Mouse (Mus musculus) stomach, postnatal 0 days (tissue): ENCODE data around the gene Ccdc157. TPM values are rescaled to one million over a fixed set of nuclear protein-coding genes. Genes with fewer than 3 reads are reported as not detected.
"Not testable (repeated sequence)": the region's sequence is repeated elsewhere in the genome, so short reads cannot be mapped to it uniquely, and the experiment has no call there.

Experiments used
- ATAC-seq: fragments of 200-750 bp; cut with Nextera tagmentation; 2 replicates; pipeline ENCODE4 v1.8.0; 2017; ENCODE audit not compliant: low FRiP score, low TSS enrichment
- DNase-seq: peaks from one replicate; pipeline ENCODE4 v3.0.0-alpha.2; 2016; ENCODE audit warnings: low spot score
- H3K27ac ChIP-seq: fragments of 300-500 bp; sonication (generic); replicated peaks from 2 replicates; pipeline ENCODE4 v1.5.1; 2014; ENCODE audit warnings: mild to moderate bottlenecking, control low read depth
- H3K27me3 ChIP-seq: fragments of 300-500 bp; sonication (generic); 2 replicates; pipeline ENCODE4 v1.6.1; 2014; ENCODE audit warnings: low read length; ENCODE audit not compliant: control insufficient read depth, insufficient read depth
- H3K36me3 ChIP-seq: fragments of 300-500 bp; sonication (generic); 2 replicates; pipeline ENCODE4 v1.6.1; 2014; ENCODE audit warnings: low read length, mixed read lengths; ENCODE audit not compliant: control insufficient read depth, insufficient read depth
- H3K4me1 ChIP-seq: fragments of 300-500 bp; sonication (generic); replicated peaks from 2 replicates; pipeline ENCODE4 v1.6.1; 2014; ENCODE audit warnings: antibody characterized with exemption; ENCODE audit not compliant: control insufficient read depth, insufficient read depth
- H3K4me2 ChIP-seq: fragments of 300-500 bp; sonication (generic); replicated peaks from 2 replicates; pipeline ENCODE4 v1.6.1; 2014; ENCODE audit warnings: low read depth, mild to moderate bottlenecking, control low read depth, moderate library complexity
- H3K4me3 ChIP-seq: fragments of 300-500 bp; sonication (generic); 2 replicates; pipeline ENCODE4 v1.5.1; 2014; ENCODE audit warnings: low read depth, low read length, control low read depth
- H3K9ac ChIP-seq: fragments of 300-500 bp; sonication (generic); 2 replicates; pipeline ENCODE4 v1.6.1; 2014; ENCODE audit warnings: mild to moderate bottlenecking, low read length, control low read depth, mixed read lengths
- H3K9me3 ChIP-seq: fragments of 300-500 bp; sonication (generic); 2 replicates; pipeline ENCODE4 v1.6.1; 2016; ENCODE audit warnings: low read length; ENCODE audit not compliant: control insufficient read depth
- CTCF ChIP-seq: IDR thresholded peaks from 2 replicates; pipeline ENCODE4 v1.5.1; 2016; ENCODE audit warnings: antibody characterized with exemption, low read depth, mild to moderate bottlenecking, moderate library complexity
- EP300 ChIP-seq: optimal IDR thresholded peaks from 2 replicates; pipeline ENCODE3; 2016; ENCODE audit warnings: antibody characterized with exemption
- WGBS: fragments of 180-500 bp; shearing (Covaris S2); extraction: QIAGEN DNeasy Blood & Tissue Kit; methylation state at CpG from one replicate; pipeline ENCODE4 v1.1.7; 2014; 5-methylcytosine and 5-hydroxymethylcytosine counted together
- polyA plus RNA-seq: library from polyadenylated mRNA; unstranded; fragments of >200 nt; fragmentation: Nextera tagmentation; extraction: Ambion mirVana; gene quantifications from 2 replicates; pipeline ENCODE4 v1.2.1, GENCODE M21; 2015

Gene Ccdc157
- polyA plus RNA-seq, 1 experiment from 2014 or later, result 2.2 TPM

- H3K27ac ChIP-seq, result no peak overlapping the region
- H3K4me1 ChIP-seq, result no peaks in the 10 kb centered on the region
- H3K27me3 ChIP-seq, result no peaks in the 10 kb centered on the region
- H3K4me3 ChIP-seq, result no peak overlapping the region
- H3K36me3 ChIP-seq, result no peaks in the 10 kb centered on the region
- no peak for TF ChIP-seq EP300
- no peak for TF ChIP-seq CTCF
- no peak for DNase-seq
- H3K4me2 ChIP-seq, result no peak overlapping the region
- ATAC-seq, result no peak
- H3K9ac ChIP-seq, result no peak overlapping the region
- WGBS, result 73% methylated on average over 6 of the region's 6 CpGs
- H3K9me3 ChIP-seq, result no peaks in the 10 kb centered on the region
These were observed 47.2 kb downstream of the Ccdc157 start for GRCm38 (mm10) chr11:4112861-4113260.

DNA sequence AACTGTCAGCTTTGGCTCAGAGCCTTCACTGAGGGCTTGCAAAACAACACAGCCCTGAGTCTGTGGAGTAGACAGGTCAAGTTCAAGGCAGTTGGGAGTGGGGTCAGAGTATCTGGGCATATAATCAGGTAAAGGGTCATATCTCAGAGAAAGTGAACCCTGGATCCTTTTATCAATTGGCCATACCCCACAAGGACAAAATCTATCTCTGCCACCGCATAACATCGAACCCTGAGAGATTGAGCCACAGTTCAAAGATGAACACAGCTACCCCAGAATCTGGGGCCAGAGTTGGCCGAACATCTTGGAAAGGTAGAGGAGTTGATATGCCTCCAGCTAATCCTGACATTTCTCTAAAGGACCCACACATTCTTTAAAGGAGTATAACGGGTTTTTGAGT lies 48.1 kb downstream of the Ccdc157 start:
- ATAC-seq (no peak), DNase-seq (no peak)
- Histone ChIP-seq H3K9ac (no peak overlapping the region), H3K9me3 (no peaks in the 10 kb centered on the region), H3K4me3 (no peak overlapping the region), H3K4me1 (no peaks in the 10 kb centered on the region), H3K27ac (no peak overlapping the region), H3K36me3 (no peaks in the 10 kb centered on the region), H3K27me3 (no peaks in the 10 kb centered on the region), H3K4me2 (no peak overlapping the region)
- TF ChIP-seq CTCF (no peak), EP300 (no peak)
- WGBS, result 88% methylated on average over 4 of the region's 4 CpGs

GRCm38 (mm10) chr11:4108691-4109090 lies 51.4 kb downstream of the Ccdc157 start:
- 78% methylated on average over 7 of the region's 7 CpGs for WGBS
- TF ChIP-seq EP300, result no peak
- TF ChIP-seq CTCF, result no peak
- Histone ChIP-seq H3K9ac (no peak overlapping the region), H3K9me3 (no peaks in the 10 kb centered on the region), H3K36me3 (no peaks in the 10 kb centered on the region), H3K27me3 (no peaks in the 10 kb centered on the region), H3K4me2 (no peak overlapping the region), H3K4me1 (no peaks in the 10 kb centered on the region), H3K27ac (no peak overlapping the region), H3K4me3 (no peak overlapping the region)
- DNase-seq (no peak), ATAC-seq (no peak)

DNA sequence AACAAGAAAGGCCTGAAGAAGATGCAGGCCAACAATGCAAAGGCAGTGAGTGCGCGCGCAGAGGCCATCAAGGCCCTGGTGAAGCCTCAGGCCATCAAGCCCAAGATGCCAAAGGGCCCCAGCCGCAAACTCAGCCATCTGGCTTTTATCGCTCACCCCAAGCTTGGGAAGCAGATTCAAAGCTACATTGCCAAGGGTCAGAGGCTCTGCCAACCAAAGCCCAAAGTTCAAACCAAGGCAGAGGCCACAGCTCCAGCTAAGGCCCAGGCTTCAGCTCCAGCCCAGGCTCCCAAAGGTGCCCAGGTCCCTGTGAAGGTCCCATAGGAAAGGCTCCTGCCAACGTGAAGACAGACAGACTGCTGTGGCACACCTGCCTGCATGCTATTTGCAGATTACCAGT lies 52.2 kb downstream of the Ccdc157 start:
- not testable (repeated sequence) for ATAC-seq, H3K27ac ChIP-seq, H3K36me3 ChIP-seq, H3K4me3 ChIP-seq, H3K27me3 ChIP-seq, H3K4me1 ChIP-seq, H3K4me2 ChIP-seq, DNase-seq, H3K9ac ChIP-seq, H3K9me3 ChIP-seq
- WGBS, result 89% methylated on average over 6 of the region's 6 CpGs

GRCm38 (mm10) chr11:4105444-4105843 lies 54.6 kb downstream of the Ccdc157 start:
- H3K9me3 ChIP-seq, result no peaks in the 10 kb centered on the region
- no peaks in the 10 kb centered on the region for H3K36me3 ChIP-seq
- WGBS, result 72% methylated on average over 6 of the region's 6 CpGs
- H3K4me1 ChIP-seq, result no peaks in the 10 kb centered on the region
- H3K4me2 ChIP-seq, result no peak overlapping the region
- TF ChIP-seq CTCF (no peak), EP300 (no peak)
- no peak overlapping the region for H3K4me3 ChIP-seq
- no peak overlapping the region for H3K27ac ChIP-seq
- no peak for DNase-seq
- no peak for ATAC-seq
- H3K27me3 ChIP-seq, result no peaks in the 10 kb centered on the region
- H3K9ac ChIP-seq, result no peak overlapping the region

DNA sequence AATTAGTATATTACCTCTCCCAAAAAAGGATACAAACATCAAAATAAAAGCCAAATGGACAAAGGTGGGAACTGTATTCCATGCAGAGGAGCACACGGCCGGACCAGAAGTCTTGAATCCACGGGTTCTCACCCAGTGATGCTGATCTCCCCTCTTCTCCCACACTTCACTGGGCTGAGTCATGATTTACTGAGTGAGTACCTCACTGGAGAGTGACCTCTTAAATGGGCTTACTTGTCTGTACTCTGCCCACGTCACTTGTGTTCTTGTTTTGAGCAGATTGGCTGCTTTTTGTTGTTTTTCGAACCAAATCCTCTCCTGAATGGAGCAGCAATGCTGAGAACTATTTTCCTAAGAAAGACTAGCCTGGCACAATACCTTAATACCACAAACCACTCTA lies 55.1 kb downstream of the Ccdc157 start:
- Histone ChIP-seq H3K9me3 (no peaks in the 10 kb centered on the region), H3K9ac (no peak overlapping the region), H3K36me3 (no peaks in the 10 kb centered on the region), H3K27me3 (no peaks in the 10 kb centered on the region), H3K4me1 (no peaks in the 10 kb centered on the region), H3K4me3 (no peak overlapping the region), H3K27ac (no peak overlapping the region), H3K4me2 (no peak overlapping the region)
- WGBS, result 87% methylated on average over 5 of the region's 5 CpGs
- DNase-seq (no peak), ATAC-seq (no peak)
- TF ChIP-seq EP300 (no peak), CTCF (no peak)
